Mouse (Mus musculus): ENCODE data around the gene Xlr4b. TPM values are rescaled to one million over a fixed set of nuclear protein-coding genes. Genes with fewer than 3 reads are reported as not detected.

Xlr4b gene
- total RNA-seq (2023) = 91.2 TPM

DNA sequence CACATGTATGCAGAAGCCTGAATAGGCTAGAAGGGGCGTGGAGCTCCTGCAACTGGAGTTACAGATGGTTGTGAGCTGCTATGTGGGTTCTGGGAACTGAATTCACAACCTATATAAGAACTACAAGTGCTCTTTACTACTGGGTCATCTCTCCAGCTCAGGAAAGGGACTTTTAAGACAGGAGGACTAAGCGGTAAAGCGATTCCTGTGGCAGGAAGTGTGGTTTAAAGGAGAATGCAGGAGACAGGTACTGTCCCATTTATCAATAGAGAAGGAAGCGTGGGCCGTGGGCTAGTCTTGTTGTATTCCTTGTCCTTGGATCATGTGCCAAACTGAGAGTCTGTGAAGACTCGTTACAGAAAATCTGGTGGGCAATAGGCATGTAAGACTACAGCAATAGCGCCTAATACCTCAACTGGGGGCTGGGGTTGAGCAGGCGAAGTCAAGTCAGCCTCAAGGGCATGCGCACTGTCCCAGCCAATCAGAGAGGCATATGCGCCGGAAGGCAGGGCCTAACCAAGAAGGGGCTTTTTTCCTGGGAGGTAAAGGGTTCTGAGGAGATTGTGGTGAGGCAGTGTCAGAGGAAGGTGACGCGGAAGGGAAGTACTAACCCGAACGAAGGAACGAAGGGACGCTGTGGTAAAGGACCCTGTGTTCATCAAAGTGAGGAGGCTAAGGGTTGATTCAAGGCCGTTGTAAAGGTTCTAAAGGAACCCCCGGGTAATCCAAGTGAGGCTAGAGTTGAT is at the start of gene Xlr4b:
Xlr4b (plus strand) TSS at position 515 of the 746 bp plus-strand sequence.

DNA sequence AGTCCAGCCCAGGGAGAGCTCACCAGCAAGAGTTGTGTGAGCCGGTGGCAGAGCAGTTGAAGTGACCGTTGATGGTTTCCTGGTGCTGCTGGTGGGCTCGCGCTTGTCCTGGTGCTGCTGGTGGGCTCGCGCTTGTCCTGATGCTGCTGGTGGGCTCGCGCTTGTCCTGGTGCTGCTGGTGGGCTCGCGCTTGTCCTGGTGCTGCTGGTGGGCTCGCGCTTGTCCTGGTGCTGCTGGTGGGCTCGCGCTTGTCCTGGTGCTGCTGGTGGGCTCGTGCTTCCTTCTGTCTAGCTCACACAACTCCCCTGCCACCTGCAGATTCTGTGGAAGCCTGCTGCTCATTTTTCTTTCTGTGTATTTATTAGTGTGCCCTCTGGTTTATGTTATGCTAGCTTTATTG is 37.2 kb upstream of the Xlr4b start, which contains the start of gene Spin2d:
Spin2d (minus strand) TSS at position 101 of the 400 bp plus-strand sequence.

DNA sequence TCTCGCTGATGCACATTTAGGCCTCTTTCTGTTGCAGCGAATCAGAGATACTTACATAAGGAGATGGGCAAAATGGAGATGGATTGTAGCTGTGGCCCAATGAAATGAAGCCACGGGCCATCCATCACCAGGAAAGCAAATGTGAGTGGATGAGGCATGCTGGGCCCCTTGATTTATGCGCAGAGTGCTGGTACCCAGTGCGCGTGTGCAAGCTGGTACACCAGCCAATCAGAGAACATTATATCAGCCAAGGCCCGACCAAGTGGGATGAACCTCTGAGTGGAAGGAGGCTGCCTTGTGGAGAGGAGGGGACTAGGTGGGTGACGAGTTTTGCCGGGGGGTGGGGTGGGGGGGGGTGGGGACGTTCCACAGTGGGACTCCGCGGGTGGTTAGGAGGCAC is 22.2 kb upstream of the Xlr4b start, which contains the start of gene Xlr3b:
Xlr3b (plus strand) TSS at position 274 of the 400 bp plus-strand sequence.

GRCm38 (mm10) chrX:73227914-73228605 is 13.9 kb downstream of the Xlr4b start, which contains the start of gene F8a:
TSS of gene F8a (plus strand) at chrX:73228291.

DNA sequence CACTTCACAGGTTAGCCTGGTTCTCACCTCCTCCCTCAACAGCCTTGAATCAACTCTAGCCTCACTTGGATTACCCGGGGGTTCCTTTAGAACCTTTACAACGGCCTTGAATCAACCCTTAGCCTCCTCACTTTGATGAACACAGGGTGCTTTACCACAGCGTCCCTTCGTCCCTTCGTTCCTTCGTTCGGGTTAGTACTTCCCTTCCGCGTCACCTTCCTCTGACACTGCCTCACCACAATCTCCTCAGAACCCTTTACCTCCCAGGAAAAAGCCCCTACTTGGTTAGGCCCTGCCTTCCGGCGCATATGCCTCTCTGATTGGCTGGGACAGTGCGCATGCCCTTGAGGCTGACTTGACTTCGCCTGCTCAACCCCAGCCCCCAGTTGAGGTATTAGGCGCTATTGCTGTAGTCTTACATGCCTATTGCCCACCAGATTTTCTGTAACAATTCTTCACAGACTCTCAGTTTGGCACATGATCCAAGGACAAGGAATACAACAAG is 28.7 kb downstream of the Xlr4b start, which contains the start of gene Xlr4c:
Xlr4c (minus strand) TSS at position 310 of the 505 bp plus-strand sequence.

DNA sequence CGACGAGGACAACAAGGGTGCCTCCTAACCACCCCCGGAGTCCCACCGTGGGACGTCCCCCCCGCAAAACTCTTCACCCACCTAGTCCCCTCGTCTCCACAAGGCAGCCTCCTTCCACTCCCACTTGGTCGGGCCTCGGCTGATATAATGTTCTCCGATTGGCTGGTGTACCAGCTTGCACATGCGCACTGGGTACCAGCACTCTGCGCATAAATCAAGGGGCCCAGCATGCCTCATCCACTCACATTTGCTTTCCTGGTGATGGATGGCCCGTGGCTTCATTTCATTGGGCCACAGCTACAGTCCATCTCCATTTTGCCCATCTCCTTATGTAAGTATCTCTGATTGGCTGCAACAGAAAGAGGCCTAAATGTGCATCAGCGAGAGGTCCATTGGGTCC is 51.1 kb downstream of the Xlr4b start, which contains the start of gene Xlr3c:
Xlr3c (minus strand) TSS at position 121 of the 400 bp plus-strand sequence.

Other genes starting within 250 kb of the Xlr4b start
- 0.79 TPM for gene Zfp185, start 227.0 kb upstream of the Xlr4b start, total RNA-seq (2023)
- 0.73 TPM for gene Pnma5, start 177.2 kb upstream of the Xlr4b start, total RNA-seq (2023)
- not detected for gene Pnma3, start 149.5 kb upstream of the Xlr4b start, total RNA-seq (2023)
- 54.9 TPM for gene Xlr4a, start 131.9 kb upstream of the Xlr4b start, total RNA-seq (2023)
- 2.1 TPM for gene Xlr3a, start 117.2 kb upstream of the Xlr4b start, total RNA-seq (2023)
- gene Gm14685, start 97.3 kb upstream of the Xlr4b start, total RNA-seq (2023) = 1.7 TPM
- gene Xlr5b, start 65.5 kb upstream of the Xlr4b start, total RNA-seq (2023) = not detected
- gene DXBay18, start 64.9 kb upstream of the Xlr4b start, total RNA-seq (2023) = not detected
- not detected for gene Spin2d, start 37.3 kb upstream of the Xlr4b start, total RNA-seq (2023)
- gene Xlr3b, start 22.1 kb upstream of the Xlr4b start, total RNA-seq (2023) = 17.1 TPM
- 12.1 TPM for gene F8a, start 14.0 kb downstream of the Xlr4b start, total RNA-seq (2023)
- 47.5 TPM for gene Xlr4c, start 28.8 kb downstream of the Xlr4b start, total RNA-seq (2023)
- gene Xlr3c, start 51.1 kb downstream of the Xlr4b start, total RNA-seq (2023) = not detected
- gene Xlr5a, start 78.6 kb downstream of the Xlr4b start, total RNA-seq (2023) = not detected
- gene Xlr5c, start 78.6 kb downstream of the Xlr4b start, total RNA-seq (2023) = not detected
- gene Gm45015, start 122.5 kb downstream of the Xlr4b start, total RNA-seq (2023) = not detected
- gene Zfp275, start 128.3 kb downstream of the Xlr4b start, total RNA-seq (2023) = 30.3 TPM
- not detected for gene Gm18336, start 184.4 kb downstream of the Xlr4b start, total RNA-seq (2023)
- gene Zfp92, start 196.8 kb downstream of the Xlr4b start, total RNA-seq (2023) = not detected
- 0.59 TPM for gene Trex2, start 221.0 kb downstream of the Xlr4b start, total RNA-seq (2023)
- 15.4 TPM for gene Haus7, start 244.7 kb downstream of the Xlr4b start, total RNA-seq (2023)